Mouse (Mus musculus): Measurements from ENCODE around the gene Mypop.

Mypop gene

GRCm38 (mm10) chr7:19017909-19018308 is 26.9 kb downstream of the Mypop start:
- no peak for DNase-seq (ENCODE audit: low read depth, low spot score)

- no peak for DNase-seq (ENCODE audit: low read depth, low spot score)
These were observed 30.0 kb downstream of the Mypop start for GRCm38 (mm10) chr7:19021048-19021447.

- DNase-seq (ENCODE audit: low read depth, low spot score) = no peak
These were observed 31.3 kb downstream of the Mypop start for GRCm38 (mm10) chr7:19022189-19022958.

- peak; percentile 80 for DNase-seq (ENCODE audit: low read depth, low spot score)
These were observed 32.3 kb downstream of the Mypop start, which contains the start of gene Foxa3 for GRCm38 (mm10) chr7:19023357-19023814. Gene Foxa3, minus strand, starts transcription at chr7:19023538.

GRCm38 (mm10) chr7:19024096-19024506 is 33.1 kb downstream of the Mypop start, which contains the start of gene Sympk:
Gene Sympk, plus strand, starts transcription at chr7:19024377.
- peak; percentile 93 for DNase-seq (ENCODE audit: low read depth, low spot score)

GRCm38 (mm10) chr7:19024581-19025255 is 33.7 kb downstream of the Mypop start:
- DNase-seq (ENCODE audit: low read depth, low spot score) = no peak

GRCm38 (mm10) chr7:19028067-19028466 is 37.0 kb downstream of the Mypop start:
- DNase-seq (ENCODE audit: low read depth, low spot score) = no peak

- DNase-seq (ENCODE audit: low read depth, low spot score) = peak; percentile 83
These were observed 38.1 kb downstream of the Mypop start for GRCm38 (mm10) chr7:19029084-19029653.

- DNase-seq (ENCODE audit: low read depth, low spot score) = no peak
These were observed 40.6 kb downstream of the Mypop start for GRCm38 (mm10) chr7:19031641-19032040.

GRCm38 (mm10) chr7:19044616-19045015 is 53.6 kb downstream of the Mypop start:
- no peak for DNase-seq (ENCODE audit: low read depth, low spot score)

- no peak for DNase-seq (ENCODE audit: low read depth, low spot score)
These were observed 55.4 kb downstream of the Mypop start for GRCm38 (mm10) chr7:19046286-19047069.

GRCm38 (mm10) chr7:19048006-19048527 is 57.0 kb downstream of the Mypop start:
- no peak for DNase-seq (ENCODE audit: low read depth, low spot score)

GRCm38 (mm10) chr7:19049252-19049651 is 58.2 kb downstream of the Mypop start:
- DNase-seq (ENCODE audit: low read depth, low spot score) = no peak

- DNase-seq (ENCODE audit: low read depth, low spot score) = no peak
These were observed 59.1 kb downstream of the Mypop start for GRCm38 (mm10) chr7:19050172-19050571.

- no peak for DNase-seq (ENCODE audit: low read depth, low spot score)
These were observed 60.1 kb downstream of the Mypop start for GRCm38 (mm10) chr7:19051161-19051560.

Measured in ES-CJ7 (cell line).